Mouse (Mus musculus) lung, embryonic 14.5 days (tissue): ENCODE measurements around the gene Gm17720. TPM values are rescaled to one million over a fixed set of nuclear protein-coding genes. Genes with fewer than 3 reads are reported as not detected.

Experiments
- ATAC-seq: fragments of 200-750 bp; cut with Nextera tagmentation; 2 replicates; pipeline ENCODE4 v1.8.0; 2017; ENCODE audit warnings: mild to moderate bottlenecking, moderate TSS enrichment, moderate library complexity; ENCODE audit not compliant: insufficient read depth
- DNase-seq: peaks from one replicate; pipeline ENCODE4 v3.0.0-alpha.2; 2015
- H3K27ac ChIP-seq: fragments of 300-500 bp; sonication (generic); 2 replicates; pipeline ENCODE4 v1.5.1; 2014; ENCODE audit warnings: low read depth, mild to moderate bottlenecking, moderate library complexity
- H3K27me3 ChIP-seq: fragments of 300-500 bp; sonication (generic); 2 replicates; pipeline ENCODE4 v1.6.1; 2014; ENCODE audit warnings: low read length, control low read depth; ENCODE audit not compliant: insufficient read depth
- H3K36me3 ChIP-seq: fragments of 300-500 bp; sonication (generic); 2 replicates; pipeline ENCODE4 v1.6.1; 2014; ENCODE audit warnings: control low read depth; ENCODE audit not compliant: insufficient read depth
- H3K4me1 ChIP-seq: fragments of 300-500 bp; sonication (generic); 2 replicates; pipeline ENCODE4 v1.6.1; 2014; ENCODE audit warnings: antibody characterized with exemption, control low read depth; ENCODE audit not compliant: insufficient read depth
- H3K4me2 ChIP-seq: fragments of 300-500 bp; sonication (generic); 2 replicates; pipeline ENCODE4 v1.6.1; 2014; ENCODE audit warnings: mild to moderate bottlenecking
- H3K4me3 ChIP-seq: fragments of 300-500 bp; sonication (generic); 2 replicates; pipeline ENCODE4 v1.5.1; 2014; ENCODE audit warnings: low read depth, low read length
- H3K9ac ChIP-seq: fragments of 300-500 bp; sonication (generic); 2 replicates; pipeline ENCODE4 v1.6.1; 2014
- H3K9me3 ChIP-seq: fragments of 300-500 bp; sonication (generic); 2 replicates; pipeline ENCODE4 v1.6.1; 2016; ENCODE audit warnings: low read depth, low read length, control low read depth
- CTCF ChIP-seq: IDR thresholded peaks from 2 replicates; pipeline ENCODE4 v1.5.1; 2016; ENCODE audit warnings: antibody characterized with exemption, low read depth
- WGBS: fragments of 180-500 bp; shearing (Covaris S2); extraction: QIAGEN DNeasy Blood & Tissue Kit; methylation state at CpG from one replicate; pipeline ENCODE4 v1.1.7; 2014; 5-methylcytosine and 5-hydroxymethylcytosine counted together
- polyA plus RNA-seq: library from polyadenylated mRNA; unstranded; fragments of >200 nt; fragmentation: Nextera tagmentation; extraction: Ambion mirVana; gene quantifications from 2 replicates; pipeline ENCODE4 v1.2.1, GENCODE M21; 2014

Gene Gm17720
- not detected in 2 replicates for polyA plus RNA-seq

DNA sequence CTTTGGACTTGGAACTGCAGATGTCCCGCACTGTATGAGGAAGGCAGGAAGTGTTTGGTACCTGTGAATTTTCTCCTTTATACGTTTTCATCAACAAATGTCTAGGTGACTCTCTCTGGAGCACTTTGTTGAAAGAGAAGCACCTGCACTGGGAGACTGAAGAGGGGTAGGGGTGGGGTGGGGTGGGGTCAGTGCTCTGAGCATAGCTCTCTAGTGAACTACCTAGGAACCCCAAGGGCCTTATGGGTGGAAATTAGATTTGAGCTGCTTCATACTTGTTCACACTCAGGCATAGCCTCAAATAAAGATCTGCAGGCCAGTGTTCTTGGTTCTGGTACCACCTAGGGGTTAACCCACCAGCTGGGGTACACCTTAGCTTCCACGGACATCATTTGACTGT, at the start of gene Gm17720:
Gene Gm17720 (minus strand): TSS at position 101 of the 400 bp plus-strand sequence.
- no peaks in the 10 kb centered on the region for H3K36me3 ChIP-seq
- H3K4me3 ChIP-seq: no peak within 1 kb of the TSS
- H3K4me2 ChIP-seq: no peak within 1 kb of the TSS
- H3K9me3 ChIP-seq: no peaks in the 10 kb centered on the region
- ATAC-seq (no peak), DNase-seq (no peak)
- no peak within 1 kb of the TSS for H3K9ac ChIP-seq
- no peaks in the 10 kb centered on the region for H3K4me1 ChIP-seq
- WGBS: 85% methylated on average over 3 of the region's 3 CpGs
- H3K27me3 ChIP-seq: no peaks in the 10 kb centered on the region
- no peak within 1 kb of the TSS for H3K27ac ChIP-seq
- no peak for TF ChIP-seq CTCF

DNA sequence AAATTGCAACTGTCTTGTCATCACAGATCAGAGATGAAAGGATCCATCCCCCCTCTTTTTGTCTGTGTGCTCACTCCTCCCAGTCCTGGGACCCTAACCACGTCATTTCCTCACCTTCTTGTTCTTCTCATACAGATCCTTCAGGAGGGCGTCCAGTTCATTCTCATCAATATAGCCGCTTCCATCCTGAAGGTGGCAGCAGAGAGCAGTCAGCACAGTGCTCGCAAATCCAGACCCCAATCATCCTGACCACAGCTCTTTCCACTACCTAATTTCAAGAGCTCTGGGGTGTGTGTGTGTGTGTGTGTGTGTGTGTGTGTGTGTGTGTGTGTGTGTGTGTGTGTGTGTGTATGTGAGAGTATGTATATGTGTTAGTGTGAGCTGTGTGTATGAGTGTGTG, 43.0 kb upstream of the Gm17720 start:
- ATAC-seq (no peak; the same call in 1 of the 2 replicates), DNase-seq (peak; percentile 85)
- H3K9me3 ChIP-seq: no peaks in the 10 kb centered on the region
- H3K27me3 ChIP-seq: no peaks in the 10 kb centered on the region
- no peak overlapping the region for H3K9ac ChIP-seq
- TF ChIP-seq CTCF: peak; percentile 91
- no peak overlapping the region for H3K27ac ChIP-seq
- 0 out of 2 replicates have a peak, but pooled peaks cover 3% of the 10 kb centered on the region for H3K4me1 ChIP-seq
- 0% methylated on average over 4 of the region's 4 CpGs for WGBS
- no peaks in the 10 kb centered on the region for H3K36me3 ChIP-seq
- no peak overlapping the region for H3K4me3 ChIP-seq
- H3K4me2 ChIP-seq: no peak overlapping the region

DNA sequence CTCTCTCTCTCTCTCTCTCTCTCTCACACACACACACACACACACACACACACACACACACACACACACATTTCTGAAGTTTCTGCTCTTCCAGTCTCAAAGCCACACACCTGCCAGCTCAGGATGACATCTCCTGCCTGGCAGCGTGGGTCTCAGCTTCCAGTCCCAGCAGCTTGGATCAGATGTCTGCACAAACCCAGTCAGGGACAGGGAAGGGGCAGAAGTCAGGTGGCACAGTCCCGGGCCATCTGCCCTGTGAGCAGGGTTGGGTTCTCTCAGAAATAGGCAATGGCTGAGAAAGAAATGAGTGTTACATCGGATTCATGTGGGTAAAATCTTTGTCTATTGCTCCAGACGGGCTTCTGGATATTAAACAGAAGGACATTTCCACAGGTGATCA, 38.2 kb upstream of the Gm17720 start:
- Histone ChIP-seq H3K27me3 (no peaks in the 10 kb centered on the region), H3K4me1 (no peaks in the 10 kb centered on the region), H3K9me3 (no peaks in the 10 kb centered on the region), H3K36me3 (no peaks in the 10 kb centered on the region), H3K9ac (no peak overlapping the region), H3K4me2 (no peak overlapping the region), H3K4me3 (no peak overlapping the region), H3K27ac (no peak overlapping the region)
- WGBS: 65% methylated on average over 4 of the region's 4 CpGs
- ATAC-seq: no peak
- no peak for DNase-seq
- no peak for TF ChIP-seq CTCF

DNA sequence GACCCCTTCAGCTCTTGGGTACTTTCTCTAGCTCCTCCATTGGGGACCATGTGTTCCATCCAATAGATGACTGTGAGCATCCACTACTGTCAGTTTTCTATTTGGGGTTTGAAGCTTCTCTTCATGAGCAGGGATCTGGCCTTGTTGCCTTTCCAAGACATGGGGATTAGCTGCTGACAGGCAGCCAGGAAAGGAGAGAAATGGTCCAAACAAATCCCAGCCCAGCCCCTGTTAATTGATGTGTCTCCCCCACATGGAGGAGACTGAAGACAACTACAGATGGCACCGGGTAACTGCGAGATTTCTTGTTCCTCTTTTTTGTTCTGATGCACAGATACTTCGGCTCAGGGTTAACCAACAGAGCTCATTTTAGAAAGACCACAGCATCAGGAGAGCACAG, 37.6 kb upstream of the Gm17720 start:
- Histone ChIP-seq H3K9ac (no peak overlapping the region), H3K4me1 (no peaks in the 10 kb centered on the region), H3K27me3 (no peaks in the 10 kb centered on the region), H3K36me3 (no peaks in the 10 kb centered on the region), H3K4me2 (no peak overlapping the region), H3K4me3 (no peak overlapping the region), H3K27ac (no peak overlapping the region), H3K9me3 (no peaks in the 10 kb centered on the region)
- ATAC-seq: no peak
- TF ChIP-seq CTCF: no peak
- no peak for DNase-seq
- 69% methylated on average over 3 of the region's 3 CpGs for WGBS

DNA sequence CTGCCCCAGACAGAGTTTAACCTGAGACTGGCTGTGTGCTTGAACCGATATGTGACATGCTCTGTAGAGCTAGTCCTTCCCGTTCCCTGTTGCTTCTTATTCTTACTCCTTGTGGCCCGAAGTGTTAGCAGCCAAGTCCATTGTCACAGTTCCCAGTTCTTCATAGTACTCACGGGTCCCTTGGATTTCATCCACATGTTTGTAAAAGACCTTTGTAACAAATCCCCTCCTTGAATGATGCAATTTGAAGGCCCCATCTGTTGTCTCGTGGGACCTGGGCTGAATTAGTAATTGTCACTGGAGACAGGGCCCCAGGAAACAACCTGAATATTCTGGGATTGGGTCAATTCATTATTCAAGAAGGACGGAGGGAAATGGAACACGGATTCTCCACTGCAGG, 33.0 kb upstream of the Gm17720 start:
- H3K27me3 ChIP-seq: no peaks in the 10 kb centered on the region
- no peaks in the 10 kb centered on the region for H3K4me1 ChIP-seq
- WGBS: 81% methylated on average over 7 of the region's 7 CpGs
- H3K27ac ChIP-seq: no peak overlapping the region
- no peak overlapping the region for H3K4me2 ChIP-seq
- H3K9ac ChIP-seq: no peak overlapping the region
- ATAC-seq: no peak
- TF ChIP-seq CTCF: no peak
- H3K4me3 ChIP-seq: no peak overlapping the region
- no peaks in the 10 kb centered on the region for H3K9me3 ChIP-seq
- H3K36me3 ChIP-seq: no peaks in the 10 kb centered on the region
- DNase-seq: no peak

DNA sequence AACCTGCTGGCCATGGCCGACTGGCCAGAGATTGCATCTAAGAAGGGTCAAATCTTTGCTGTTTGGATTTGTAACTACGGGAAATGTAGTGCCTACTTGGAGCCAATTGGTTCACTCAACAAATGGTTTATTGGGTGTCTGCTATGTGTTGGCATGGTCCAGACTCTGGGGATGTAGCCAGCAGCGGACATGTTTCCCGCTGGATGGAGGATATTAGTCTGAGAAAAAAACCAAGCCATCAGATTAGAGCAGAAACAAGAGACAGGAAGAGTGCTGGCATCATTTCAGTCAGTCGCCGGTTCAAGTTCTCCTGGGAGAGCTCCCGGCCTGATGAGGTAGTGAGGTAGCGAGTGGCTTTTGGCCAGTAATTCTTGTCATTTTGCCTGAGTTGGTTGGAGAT, 31.7 kb upstream of the Gm17720 start:
- H3K4me1 ChIP-seq: no peaks in the 10 kb centered on the region
- no peak overlapping the region for H3K4me2 ChIP-seq
- no peak for ATAC-seq
- H3K4me3 ChIP-seq: no peak overlapping the region
- no peak overlapping the region for H3K9ac ChIP-seq
- H3K27me3 ChIP-seq: no peaks in the 10 kb centered on the region
- no peak overlapping the region for H3K27ac ChIP-seq
- TF ChIP-seq CTCF: no peak
- WGBS: 85% methylated on average over 8 of the region's 8 CpGs
- DNase-seq: no peak
- H3K36me3 ChIP-seq: no peaks in the 10 kb centered on the region
- no peaks in the 10 kb centered on the region for H3K9me3 ChIP-seq

DNA sequence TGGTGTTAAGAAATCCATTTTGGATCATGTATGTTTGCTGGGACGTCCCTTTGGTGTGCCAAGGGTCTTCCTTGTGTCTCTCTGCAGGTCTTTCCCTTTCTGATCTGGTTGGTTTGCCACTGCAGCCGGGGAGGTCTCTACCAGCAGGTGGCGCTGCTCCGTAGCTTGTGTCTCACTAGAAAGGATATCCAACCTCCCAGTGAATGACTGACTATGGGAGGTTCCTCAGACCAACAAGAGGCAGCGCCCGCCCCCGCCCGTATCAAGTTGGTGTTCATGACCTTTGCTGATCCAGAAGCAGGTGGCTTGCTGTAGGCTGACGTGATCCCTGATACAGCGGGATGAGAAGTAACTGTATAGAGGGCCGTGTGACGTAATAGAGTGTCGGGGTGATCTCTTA, 28.0 kb upstream of the Gm17720 start:
- Histone ChIP-seq H3K27me3 (no peaks in the 10 kb centered on the region), H3K27ac (no peak overlapping the region), H3K4me1 (no peaks in the 10 kb centered on the region), H3K9ac (no peak overlapping the region), H3K9me3 (no peaks in the 10 kb centered on the region), H3K4me3 (no peak overlapping the region), H3K4me2 (no peak overlapping the region), H3K36me3 (no peaks in the 10 kb centered on the region)
- peak; percentile 85 for TF ChIP-seq CTCF
- 13% methylated on average over 13 of the region's 13 CpGs for WGBS
- DNase-seq (peak; percentile 90), ATAC-seq (no peak; the same call in 1 of the 2 replicates)

DNA sequence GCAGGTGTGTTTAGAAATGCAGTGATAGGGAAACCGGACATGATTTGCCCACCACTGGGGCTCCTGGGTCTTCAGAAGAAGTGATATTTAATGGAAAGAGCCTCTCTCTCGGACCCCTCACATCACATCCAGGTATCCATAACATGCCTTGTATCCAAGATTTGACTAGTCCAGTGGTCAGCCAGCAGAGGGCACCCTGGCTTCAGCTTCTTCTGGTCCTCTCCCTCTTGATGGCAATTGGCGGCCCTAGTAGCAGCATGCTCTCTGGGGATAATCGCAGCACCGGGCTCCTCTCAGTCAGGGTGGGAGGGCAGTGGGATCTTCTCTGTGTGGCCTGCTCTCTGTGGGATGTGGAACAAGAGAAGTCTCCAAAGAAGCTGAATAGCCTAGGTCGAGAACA, 17.2 kb upstream of the Gm17720 start:
- peak; percentile 41 for TF ChIP-seq CTCF
- WGBS: 36% methylated on average over 6 of the region's 6 CpGs
- H3K4me1 ChIP-seq: no peaks in the 10 kb centered on the region
- no peaks in the 10 kb centered on the region for H3K36me3 ChIP-seq
- no peaks in the 10 kb centered on the region for H3K27me3 ChIP-seq
- H3K9ac ChIP-seq: no peak overlapping the region
- no peaks in the 10 kb centered on the region for H3K9me3 ChIP-seq
- no peak overlapping the region for H3K27ac ChIP-seq
- DNase-seq: peak; percentile 40
- H3K4me3 ChIP-seq: no peak overlapping the region
- no peak overlapping the region for H3K4me2 ChIP-seq
- no peak for ATAC-seq
